Mouse (Mus musculus) lung, embryonic 16.5 days (tissue): ENCODE data around the gene Tshr. TPM values are rescaled to one million over a fixed set of nuclear protein-coding genes. Genes with fewer than 3 reads are reported as not detected.

Experiments
- ATAC-seq: fragments of 200-750 bp; cut with Nextera tagmentation; 2 replicates; pipeline ENCODE4 v1.8.0; 2017; ENCODE audit warnings: low read depth, mild to moderate bottlenecking, moderate library complexity
- H3K27ac ChIP-seq: fragments of 300-500 bp; sonication (generic); 2 replicates; pipeline ENCODE4 v1.5.1; 2014; ENCODE audit warnings: mild to moderate bottlenecking, control low read depth, low read length
- H3K27me3 ChIP-seq: fragments of 300-500 bp; sonication (generic); 2 replicates; pipeline ENCODE4 v1.6.1; 2014; ENCODE audit warnings: low read depth, low read length, mixed read lengths; ENCODE audit not compliant: control insufficient read depth, insufficient read depth
- H3K36me3 ChIP-seq: fragments of 300-500 bp; sonication (generic); 2 replicates; pipeline ENCODE4 v1.6.1; 2014; ENCODE audit warnings: low read length; ENCODE audit not compliant: control insufficient read depth, insufficient read depth
- H3K4me1 ChIP-seq: fragments of 300-500 bp; sonication (generic); replicated peaks from 2 replicates; pipeline ENCODE4 v1.6.1; 2014; ENCODE audit warnings: low read length, mixed read lengths; ENCODE audit not compliant: control insufficient read depth, insufficient read depth
- H3K4me2 ChIP-seq: fragments of 300-500 bp; sonication (generic); 2 replicates; pipeline ENCODE4 v1.6.1; 2014; ENCODE audit warnings: low read depth, low read length, control low read depth
- H3K4me3 ChIP-seq: fragments of 300-500 bp; sonication (generic); 2 replicates; pipeline ENCODE4 v1.5.1; 2014; ENCODE audit warnings: mild to moderate bottlenecking, low read length, control low read depth
- H3K9ac ChIP-seq: fragments of 300-500 bp; sonication (generic); 2 replicates; pipeline ENCODE4 v1.6.1; 2014; ENCODE audit warnings: low read length, control low read depth
- H3K9me3 ChIP-seq: fragments of 300-500 bp; sonication (generic); 2 replicates; pipeline ENCODE4 v1.6.1; 2016; ENCODE audit warnings: low read length; ENCODE audit not compliant: control insufficient read depth
- WGBS: fragments of 180-500 bp; shearing (Covaris S2); extraction: QIAGEN DNeasy Blood & Tissue Kit; methylation state at CpG from one replicate; pipeline ENCODE4 v1.1.7; 2014; 5-methylcytosine and 5-hydroxymethylcytosine counted together
- polyA plus RNA-seq: library from polyadenylated mRNA; unstranded; fragments of >200 nt; fragmentation: Nextera tagmentation; extraction: Ambion mirVana; gene quantifications from 2 replicates; pipeline ENCODE4 v1.2.1, GENCODE M21; 2015

Tshr gene
- polyA plus RNA-seq, 1 experiment from 2014 or later = 0.19 TPM

GRCm38 (mm10) chr12:91486342-91486741 is 102.0 kb downstream of the Tshr start:
- H3K27ac ChIP-seq = no peak overlapping the region
- H3K4me2 ChIP-seq = no peak overlapping the region
- H3K9me3 ChIP-seq = no peaks in the 10 kb centered on the region
- ATAC-seq = no peak
- H3K27me3 ChIP-seq = no peaks in the 10 kb centered on the region
- 79% methylated on average over 4 of the region's 4 CpGs for WGBS
- H3K36me3 ChIP-seq = no peaks in the 10 kb centered on the region
- H3K4me1 ChIP-seq = no peaks in the 10 kb centered on the region
- no peak overlapping the region for H3K4me3 ChIP-seq
- no peak overlapping the region for H3K9ac ChIP-seq

- WGBS = 23% methylated on average over 3 of the region's 3 CpGs
- ATAC-seq = no peak
These were observed 104.0 kb downstream of the Tshr start for GRCm38 (mm10) chr12:91488406-91488805.

GRCm38 (mm10) chr12:91495497-91496225 is 111.3 kb downstream of the Tshr start:
- H3K9me3 ChIP-seq = no peaks in the 10 kb centered on the region
- no peak for ATAC-seq
- H3K27me3 ChIP-seq = no peaks in the 10 kb centered on the region
- H3K4me2 ChIP-seq = 0 out of 2 replicates have a peak overlapping the region, but pooled peaks have one; percentile 5
- H3K27ac ChIP-seq = no peak overlapping the region
- H3K4me1 ChIP-seq = no peaks in the 10 kb centered on the region
- H3K36me3 ChIP-seq = no peaks in the 10 kb centered on the region
- no peak overlapping the region for H3K4me3 ChIP-seq
- WGBS = 32% methylated on average over 10 of the region's 11 CpGs
- H3K9ac ChIP-seq = no peak overlapping the region

More at GRCm38 (mm10) chr12:91488406-91488805, 104.0 kb downstream of the Tshr start:
- no peaks in the 10 kb centered on the region for H3K4me1 ChIP-seq
- H3K27ac ChIP-seq = no peak overlapping the region
- H3K27me3 ChIP-seq = no peaks in the 10 kb centered on the region
- no peak overlapping the region for H3K4me2 ChIP-seq
- H3K36me3 ChIP-seq = no peaks in the 10 kb centered on the region
- H3K4me3 ChIP-seq = no peak overlapping the region
- no peak overlapping the region for H3K9ac ChIP-seq
- H3K9me3 ChIP-seq = no peaks in the 10 kb centered on the region

GRCm38 (mm10) chr12:91496226-91496558 is 111.8 kb downstream of the Tshr start:
- Histone ChIP-seq H3K4me2 (no peak overlapping the region), H3K27me3 (no peaks in the 10 kb centered on the region), H3K4me1 (no peaks in the 10 kb centered on the region), H3K4me3 (no peak overlapping the region), H3K27ac (no peak overlapping the region), H3K36me3 (no peaks in the 10 kb centered on the region), H3K9me3 (no peaks in the 10 kb centered on the region), H3K9ac (no peak overlapping the region)
- WGBS = 32% methylated on average over 3 of the region's 3 CpGs
- ATAC-seq = no peak

- Histone ChIP-seq H3K4me1 (no peaks in the 10 kb centered on the region), H3K27me3 (no peaks in the 10 kb centered on the region), H3K4me3 (no peak overlapping the region), H3K9ac (no peak overlapping the region), H3K27ac (no peak overlapping the region), H3K4me2 (no peak overlapping the region), H3K9me3 (no peaks in the 10 kb centered on the region), H3K36me3 (no peaks in the 10 kb centered on the region)
- no peak for ATAC-seq
- WGBS = 78% methylated on average over 2 of the region's 2 CpGs
These were observed 116.1 kb downstream of the Tshr start for GRCm38 (mm10) chr12:91500475-91500874.

- no peaks in the 10 kb centered on the region for H3K36me3 ChIP-seq
These were observed 127.4 kb downstream of the Tshr start for GRCm38 (mm10) chr12:91511766-91512165.

GRCm38 (mm10) chr12:91513980-91514379 is 129.6 kb downstream of the Tshr start:
- no peaks in the 10 kb centered on the region for H3K4me1 ChIP-seq
- no peaks in the 10 kb centered on the region for H3K36me3 ChIP-seq
- no peaks in the 10 kb centered on the region for H3K27me3 ChIP-seq
- H3K4me2 ChIP-seq = no peak overlapping the region
- no peak overlapping the region for H3K9ac ChIP-seq
- H3K4me3 ChIP-seq = no peak overlapping the region
- no peaks in the 10 kb centered on the region for H3K9me3 ChIP-seq
- 74% methylated on average over 6 of the region's 6 CpGs for WGBS
- no peak for ATAC-seq
- H3K27ac ChIP-seq = no peak overlapping the region

More at GRCm38 (mm10) chr12:91511766-91512165, 127.4 kb downstream of the Tshr start:
- Histone ChIP-seq H3K9ac (no peak overlapping the region), H3K27me3 (no peaks in the 10 kb centered on the region), H3K4me2 (no peak overlapping the region), H3K9me3 (no peaks in the 10 kb centered on the region), H3K4me1 (no peaks in the 10 kb centered on the region), H3K27ac (no peak overlapping the region), H3K4me3 (no peak overlapping the region)
- no peak for ATAC-seq
- WGBS = 59% methylated on average over 3 of the region's 3 CpGs

GRCm38 (mm10) chr12:91517808-91518207 is 133.4 kb downstream of the Tshr start:
- no peaks in the 10 kb centered on the region for H3K27me3 ChIP-seq
- ATAC-seq = no peak
- H3K4me3 ChIP-seq = no peak overlapping the region
- whole genome bisulfite sequencing = 76% methylated on average over 3 of the region's 3 CpGs
- H3K4me2 ChIP-seq = no peak overlapping the region
- no peaks in the 10 kb centered on the region for H3K36me3 ChIP-seq
- no peaks in the 10 kb centered on the region for H3K9me3 ChIP-seq
- H3K9ac ChIP-seq = no peak overlapping the region
- no peak overlapping the region for H3K27ac ChIP-seq
- no peaks in the 10 kb centered on the region for H3K4me1 ChIP-seq

- H3K4me2 ChIP-seq = no peak overlapping the region
- no peak overlapping the region for H3K4me3 ChIP-seq
- no peaks in the 10 kb centered on the region for H3K4me1 ChIP-seq
- H3K27ac ChIP-seq = no peak overlapping the region
- no peak overlapping the region for H3K9ac ChIP-seq
- H3K9me3 ChIP-seq = no peaks in the 10 kb centered on the region
- H3K27me3 ChIP-seq = no peaks in the 10 kb centered on the region
- no peak for ATAC-seq
- no peaks in the 10 kb centered on the region for H3K36me3 ChIP-seq
- 53% methylated on average over 3 of the region's 3 CpGs for WGBS
These were observed 139.3 kb downstream of the Tshr start for GRCm38 (mm10) chr12:91523626-91524025.
